Mouse (Mus musculus) lung, embryonic 16.5 days (tissue): ENCODE data around the gene Dglucy. TPM values are rescaled to one million over a fixed set of nuclear protein-coding genes. Genes with fewer than 3 reads are reported as not detected.

ENCODE experiments used
- ATAC-seq: fragments of 200-750 bp; cut with Nextera tagmentation; 2 replicates; pipeline ENCODE4 v1.8.0; 2017; ENCODE audit warnings: low read depth, mild to moderate bottlenecking, moderate library complexity
- H3K27ac ChIP-seq: fragments of 300-500 bp; sonication (generic); 2 replicates; pipeline ENCODE4 v1.5.1; 2014; ENCODE audit warnings: mild to moderate bottlenecking, control low read depth, low read length
- H3K27me3 ChIP-seq: fragments of 300-500 bp; sonication (generic); 2 replicates; pipeline ENCODE4 v1.6.1; 2014; ENCODE audit warnings: low read depth, low read length, mixed read lengths; ENCODE audit not compliant: control insufficient read depth, insufficient read depth
- H3K36me3 ChIP-seq: fragments of 300-500 bp; sonication (generic); 2 replicates; pipeline ENCODE4 v1.6.1; 2014; ENCODE audit warnings: low read length; ENCODE audit not compliant: control insufficient read depth, insufficient read depth
- H3K4me1 ChIP-seq: fragments of 300-500 bp; sonication (generic); replicated peaks from 2 replicates; pipeline ENCODE4 v1.6.1; 2014; ENCODE audit warnings: low read length, mixed read lengths; ENCODE audit not compliant: control insufficient read depth, insufficient read depth
- H3K4me2 ChIP-seq: fragments of 300-500 bp; sonication (generic); 2 replicates; pipeline ENCODE4 v1.6.1; 2014; ENCODE audit warnings: low read depth, low read length, control low read depth
- H3K4me3 ChIP-seq: fragments of 300-500 bp; sonication (generic); 2 replicates; pipeline ENCODE4 v1.5.1; 2014; ENCODE audit warnings: mild to moderate bottlenecking, low read length, control low read depth
- H3K9ac ChIP-seq: fragments of 300-500 bp; sonication (generic); 2 replicates; pipeline ENCODE4 v1.6.1; 2014; ENCODE audit warnings: low read length, control low read depth
- H3K9me3 ChIP-seq: fragments of 300-500 bp; sonication (generic); 2 replicates; pipeline ENCODE4 v1.6.1; 2016; ENCODE audit warnings: low read length; ENCODE audit not compliant: control insufficient read depth
- WGBS: fragments of 180-500 bp; shearing (Covaris S2); extraction: QIAGEN DNeasy Blood & Tissue Kit; methylation state at CpG from one replicate; pipeline ENCODE4 v1.1.7; 2014; 5-methylcytosine and 5-hydroxymethylcytosine counted together
- polyA plus RNA-seq: library from polyadenylated mRNA; unstranded; fragments of >200 nt; fragmentation: Nextera tagmentation; extraction: Ambion mirVana; gene quantifications from 2 replicates; pipeline ENCODE4 v1.2.1, GENCODE M21; 2015

Gene Dglucy
- polyA plus RNA-seq, 1 experiment from 2014 or later, result 5.7 TPM

GRCm38 (mm10) chr12:100865072-100865471, 86.2 kb downstream of the Dglucy start:
- H3K27me3 ChIP-seq, result no peaks in the 10 kb centered on the region
- H3K4me3 ChIP-seq, result no peak overlapping the region
- H3K4me1 ChIP-seq, result no peaks in the 10 kb centered on the region
- ATAC-seq, result no peak
- no peaks in the 10 kb centered on the region for H3K36me3 ChIP-seq
- H3K27ac ChIP-seq, result no peak overlapping the region
- H3K9me3 ChIP-seq, result no peaks in the 10 kb centered on the region
- H3K9ac ChIP-seq, result no peak overlapping the region
- H3K4me2 ChIP-seq, result no peak overlapping the region

DNA sequence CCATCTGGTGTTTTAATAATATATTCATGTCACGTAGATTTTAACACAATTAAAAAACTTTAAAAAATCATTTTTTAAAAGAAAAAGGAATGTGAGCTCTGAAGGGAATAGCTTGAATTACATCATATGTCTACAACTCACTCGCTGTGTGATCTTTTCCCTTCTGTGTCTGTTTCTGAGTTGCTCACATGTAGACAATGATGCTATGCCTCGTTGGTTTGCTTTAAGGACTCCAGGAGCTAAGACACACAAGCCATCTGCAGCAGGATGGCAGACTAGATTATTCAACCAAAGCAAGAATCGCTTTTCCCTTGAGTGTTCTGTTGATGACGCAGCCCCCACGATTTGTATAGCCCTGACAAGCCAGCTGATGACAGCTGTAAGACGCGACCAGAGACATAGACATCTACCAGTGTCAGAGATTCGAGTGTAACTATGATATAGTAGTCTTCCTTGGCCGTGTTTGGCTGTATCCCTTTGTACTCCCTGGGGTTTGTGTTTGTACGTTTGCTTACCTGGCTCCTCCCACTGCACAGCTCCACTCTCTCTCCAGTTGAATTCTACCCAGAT, 86.7 kb downstream of the Dglucy start:
- ATAC-seq, result no peak
- WGBS, result 55% methylated on average over 11 of the region's 11 CpGs
- no peaks in the 10 kb centered on the region for H3K36me3 ChIP-seq
- no peak overlapping the region for H3K27ac ChIP-seq
- H3K9ac ChIP-seq, result no peak overlapping the region
- H3K4me3 ChIP-seq, result no peak overlapping the region
- no peaks in the 10 kb centered on the region for H3K4me1 ChIP-seq
- H3K4me2 ChIP-seq, result no peak overlapping the region
- H3K27me3 ChIP-seq, result no peaks in the 10 kb centered on the region
- H3K9me3 ChIP-seq, result no peaks in the 10 kb centered on the region

DNA sequence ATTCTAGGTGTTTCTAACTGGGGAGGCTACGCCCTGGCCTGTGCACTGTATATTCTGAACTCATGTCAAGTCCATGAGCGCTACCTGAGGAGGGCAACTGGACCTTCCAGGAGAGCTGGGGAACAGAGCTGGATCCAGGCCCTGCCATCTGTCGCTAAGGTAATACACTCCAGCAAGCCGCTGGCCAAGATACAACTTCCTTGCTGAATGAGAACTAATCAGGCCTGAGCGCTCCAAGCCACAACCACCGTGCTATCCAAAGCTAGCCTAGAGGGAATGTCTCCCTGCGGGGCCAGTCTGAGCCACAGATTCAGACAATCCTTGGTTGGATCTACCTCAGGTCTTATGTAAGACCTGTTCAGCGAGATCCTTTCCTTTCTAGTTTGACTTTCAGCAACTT, 88.2 kb downstream of the Dglucy start:
- H3K9ac ChIP-seq, result no peak overlapping the region
- H3K36me3 ChIP-seq, result no peaks in the 10 kb centered on the region
- H3K27me3 ChIP-seq, result no peaks in the 10 kb centered on the region
- H3K9me3 ChIP-seq, result no peaks in the 10 kb centered on the region
- H3K4me2 ChIP-seq, result no peak overlapping the region
- no peak overlapping the region for H3K4me3 ChIP-seq
- WGBS, result 85% methylated on average over 8 of the region's 8 CpGs
- ATAC-seq, result no peak
- no peaks in the 10 kb centered on the region for H3K4me1 ChIP-seq
- H3K27ac ChIP-seq, result no peak overlapping the region

DNA sequence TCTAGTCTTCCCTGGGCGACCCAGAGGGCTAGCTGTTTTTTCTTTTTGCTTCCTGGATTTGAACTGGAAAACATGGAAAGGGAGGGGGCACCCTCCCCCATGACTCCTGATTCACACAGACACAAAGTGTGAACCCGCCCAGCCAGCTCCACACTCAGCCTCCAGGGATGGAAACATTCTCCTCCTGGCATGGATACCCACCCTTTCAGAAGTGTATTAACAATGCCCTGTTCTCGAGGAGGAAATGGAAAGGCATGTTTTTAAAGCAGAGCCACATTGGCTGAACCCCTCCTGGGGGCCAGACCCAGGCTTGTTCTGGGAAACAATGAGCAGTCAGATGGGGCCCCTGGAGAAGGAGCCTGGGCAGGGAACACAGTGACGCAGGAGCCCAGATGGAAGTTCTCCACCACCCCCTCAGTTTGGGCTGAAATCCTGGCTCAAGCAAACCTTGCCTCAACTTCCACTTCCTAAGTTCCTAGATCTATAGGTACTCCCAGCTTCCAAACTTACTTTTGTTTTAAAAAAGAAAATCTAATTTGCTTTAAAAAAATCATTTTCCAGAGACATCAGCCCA, 89.3 kb downstream of the Dglucy start:
- H3K4me2 ChIP-seq, result no peak overlapping the region
- 48% methylated on average over 4 of the region's 4 CpGs for WGBS
- no peak overlapping the region for H3K9ac ChIP-seq
- H3K4me1 ChIP-seq, result no peaks in the 10 kb centered on the region
- no peak overlapping the region for H3K27ac ChIP-seq
- no peak for ATAC-seq
- no peak overlapping the region for H3K4me3 ChIP-seq
- H3K27me3 ChIP-seq, result no peaks in the 10 kb centered on the region
- H3K36me3 ChIP-seq, result no peaks in the 10 kb centered on the region
- H3K9me3 ChIP-seq, result no peaks in the 10 kb centered on the region

- no peaks in the 10 kb centered on the region for H3K4me1 ChIP-seq
- H3K36me3 ChIP-seq, result no peaks in the 10 kb centered on the region
- no peaks in the 10 kb centered on the region for H3K9me3 ChIP-seq
- WGBS, result 87% methylated on average over 6 of the region's 6 CpGs
- H3K4me2 ChIP-seq, result no peak overlapping the region
- ATAC-seq, result no peak
- no peak overlapping the region for H3K4me3 ChIP-seq
- H3K27me3 ChIP-seq, result no peaks in the 10 kb centered on the region
- H3K9ac ChIP-seq, result no peak overlapping the region
- no peak overlapping the region for H3K27ac ChIP-seq
These were observed 92.4 kb downstream of the Dglucy start for GRCm38 (mm10) chr12:100871234-100871633.

- Histone ChIP-seq H3K27me3 (no peaks in the 10 kb centered on the region), H3K9me3 (no peaks in the 10 kb centered on the region), H3K4me2 (no peak overlapping the region), H3K36me3 (no peaks in the 10 kb centered on the region), H3K9ac (no peak overlapping the region), H3K4me3 (no peak overlapping the region), H3K4me1 (no peaks in the 10 kb centered on the region), H3K27ac (no peak overlapping the region)
- no peak for ATAC-seq
- WGBS, result 83% methylated on average over 2 of the region's 2 CpGs
These were observed 93.0 kb downstream of the Dglucy start for GRCm38 (mm10) chr12:100871841-100872240.

GRCm38 (mm10) chr12:100873612-100874011, 94.8 kb downstream of the Dglucy start:
- H3K27ac ChIP-seq, result no peak overlapping the region
- WGBS, result 72% methylated on average over 3 of the region's 3 CpGs
- H3K9ac ChIP-seq, result no peak overlapping the region
- no peaks in the 10 kb centered on the region for H3K36me3 ChIP-seq
- H3K9me3 ChIP-seq, result no peaks in the 10 kb centered on the region
- no peak overlapping the region for H3K4me2 ChIP-seq
- H3K4me1 ChIP-seq, result no peaks in the 10 kb centered on the region
- H3K4me3 ChIP-seq, result no peak overlapping the region
- ATAC-seq, result no peak
- no peaks in the 10 kb centered on the region for H3K27me3 ChIP-seq

DNA sequence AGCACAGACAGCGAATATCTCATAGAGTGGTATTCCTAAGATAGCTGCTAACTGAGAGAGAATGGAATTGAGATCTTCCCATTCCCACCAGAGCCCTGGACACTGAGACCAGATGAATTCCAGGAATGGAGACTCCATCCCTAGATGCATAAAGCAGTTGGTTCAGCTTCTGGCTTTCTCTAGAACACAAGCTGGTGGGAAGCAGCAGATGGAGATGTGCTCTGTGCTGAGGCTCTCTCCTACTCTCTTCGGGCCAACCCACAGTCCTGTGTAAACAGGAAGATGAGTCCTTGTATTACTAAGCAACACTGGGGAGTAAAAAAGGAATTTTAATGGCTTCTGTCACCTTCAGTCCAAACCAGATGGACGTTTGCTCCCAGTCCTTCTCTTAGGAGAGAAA, 96.7 kb downstream of the Dglucy start:
- Histone ChIP-seq H3K4me2 (no peak overlapping the region), H3K27me3 (no peaks in the 10 kb centered on the region), H3K36me3 (no peaks in the 10 kb centered on the region), H3K4me3 (no peak overlapping the region), H3K4me1 (no peaks in the 10 kb centered on the region), H3K9me3 (no peaks in the 10 kb centered on the region), H3K27ac (no peak overlapping the region), H3K9ac (no peak overlapping the region)
- ATAC-seq, result no peak
- 38% methylated on average over 3 of the region's 3 CpGs for WGBS

GRCm38 (mm10) chr12:100875960-100876359, 97.1 kb downstream of the Dglucy start:
- Histone ChIP-seq H3K4me3 (no peak overlapping the region), H3K27ac (no peak overlapping the region), H3K9ac (no peak overlapping the region), H3K4me2 (no peak overlapping the region), H3K9me3 (no peaks in the 10 kb centered on the region), H3K36me3 (no peaks in the 10 kb centered on the region), H3K27me3 (no peaks in the 10 kb centered on the region), H3K4me1 (no peaks in the 10 kb centered on the region)
- no peak for ATAC-seq
- 74% methylated on average over 4 of the region's 6 CpGs for WGBS

- Histone ChIP-seq H3K27ac (no peak overlapping the region), H3K27me3 (no peaks in the 10 kb centered on the region), H3K4me3 (no peak overlapping the region), H3K9ac (no peak overlapping the region), H3K9me3 (no peaks in the 10 kb centered on the region), H3K36me3 (no peaks in the 10 kb centered on the region), H3K4me2 (no peak overlapping the region), H3K4me1 (no peaks in the 10 kb centered on the region)
- no peak for ATAC-seq
- WGBS, result 68% methylated on average over 6 of the region's 6 CpGs
These were observed 99.1 kb downstream of the Dglucy start for GRCm38 (mm10) chr12:100877936-100878335.
